Comparison of ENCODE assay signal across 7 mouse cellular contexts in genomic region chr4:129250759-129251481, GRCm38 (mm10). TPM values are rescaled to one million over a fixed set of nuclear protein-coding genes. Genes with fewer than 3 reads are reported as not detected.
DNase-seq lines count a peak whose midpoint lies in the region; ATAC-seq and TF ChIP-seq lines count a peak whose summit lies in the region.

No protein-coding gene starts in this region.

- peak overlapping the region; percentile 50 for H3K4me2 ChIP-seq in limb, embryonic 13.5 days (replicated peaks)
- peak overlapping the region; percentile 27 for H3K4me2 ChIP-seq in midbrain, embryonic 14.5 days (ENCODE audit: low read length)

- H3K27me3 ChIP-seq in MEL (ENCODE audit: control insufficient read depth in 1 of 2, insufficient read depth in 2 of 2, low read length in 2 of 2) = no peaks in the 10 kb centered on the region
- H3K27me3 ChIP-seq in hindbrain, embryonic 10.5 days (ENCODE audit: insufficient read depth, poor library complexity, severe bottlenecking) = peaks cover 79% of the 10 kb centered on the region
- H3K27me3 ChIP-seq in limb, embryonic 13.5 days = peaks cover 54% of the 10 kb centered on the region
- peaks cover 49% of the 10 kb centered on the region for H3K27me3 ChIP-seq in midbrain, embryonic 14.5 days (ENCODE audit: control insufficient read depth, insufficient read depth, low read length)

- peak; percentile 43 for DNase-seq in MEL (ENCODE audit: low read depth, low spot score)
- peak; percentile 34 for DNase-seq in brain, embryonic 14.5 days (ENCODE audit: low read depth)
- no peak for DNase-seq in hindbrain, embryonic 10.5 days (ENCODE audit: low spot score)
- no peak for DNase-seq in midbrain, embryonic 14.5 days
- DNase-seq in ovary, adult 18-20 months (ENCODE audit: low spot score) = no peak

- H3K9ac ChIP-seq in MEL (ENCODE audit: control insufficient read depth, low read depth, low read length, poor library complexity, severe bottlenecking) = peak overlapping the region; percentile 42
- H3K9ac ChIP-seq in limb, embryonic 13.5 days = peak overlapping the region; percentile 31; the same call in 1 of the 2 replicates
- no peak overlapping the region for H3K9ac ChIP-seq in midbrain, embryonic 14.5 days (replicated peaks; ENCODE audit: low read length)

- H3K4me3 ChIP-seq in MEL (ENCODE audit: control insufficient read depth in 1 of 2, insufficient read depth in 1 of 2, low read depth in 2 of 2, low read length in 2 of 2) = peak overlapping the region; percentile 28 to 54; a peak in 2 of 4 replicates
- peak overlapping the region; percentile 34 for H3K4me3 ChIP-seq in hindbrain, embryonic 10.5 days
- peak overlapping the region; percentile 8; the same call in 1 of the 2 replicates for H3K4me3 ChIP-seq in limb, embryonic 13.5 days
- H3K4me3 ChIP-seq in midbrain, embryonic 14.5 days (replicated peaks; ENCODE audit: low read depth, low read length) = no peak overlapping the region

- 0 out of 4 replicates have a peak, but pooled peaks of 1 of the 2 experiments have one; percentile 8 for TF ChIP-seq EP300 in MEL (IDR thresholded peaks at IDR 0.05; ENCODE audit: low read depth in 1 of 2, low read length in 2 of 2)

- no peak for TF ChIP-seq CTCF in MEL (IDR thresholded peaks at IDR 0.05 in 2 of 3, conservative IDR thresholded peaks at IDR 0.05 in 1 of 3; ENCODE audit: control insufficient read depth in 1 of 3, insufficient read depth in 1 of 3, low read depth in 2 of 3, low read length in 3 of 3, poor library complexity in 1 of 3, severe bottlenecking in 1 of 3)
- no peak for TF ChIP-seq CTCF in brain, embryonic 14.5 days (IDR thresholded peaks at IDR 0.05; ENCODE audit: borderline replicate concordance, extremely low read depth, insufficient read depth, insufficient read length)

- H3K9me3 ChIP-seq in MEL (replicated peaks; ENCODE audit: insufficient read depth, low read length) = no peaks in the 10 kb centered on the region
- H3K9me3 ChIP-seq in hindbrain, embryonic 10.5 days = no peaks in the 10 kb centered on the region
- H3K9me3 ChIP-seq in limb, embryonic 13.5 days = no peaks in the 10 kb centered on the region
- H3K9me3 ChIP-seq in midbrain, embryonic 14.5 days (ENCODE audit: control insufficient read depth, low read length) = no peaks in the 10 kb centered on the region

- no peak for TF ChIP-seq POLR2A in MEL (IDR thresholded peaks at IDR 0.05; ENCODE audit: control insufficient read depth in 1 of 2, insufficient read depth in 1 of 2, low read depth in 1 of 2, low read length in 2 of 2, poor library complexity in 1 of 2)
- no peak for TF ChIP-seq POLR2A in brain, embryonic 14.5 days (IDR thresholded peaks at IDR 0.05; ENCODE audit: borderline replicate concordance, extremely low read depth, insufficient read depth, insufficient read length, poor library complexity, severe bottlenecking)

- TF ChIP-seq RAD21 in MEL (IDR thresholded peaks at IDR 0.05; ENCODE audit: low read depth, low read length) = no peak

- H3K4me1 ChIP-seq in MEL (ENCODE audit: control insufficient read depth in 1 of 2, insufficient read depth in 2 of 2, low read length in 2 of 2) = peaks cover 11 to 37% of the 10 kb centered on the region in 2 experiments
- peaks cover 63% of the 10 kb centered on the region for H3K4me1 ChIP-seq in hindbrain, embryonic 10.5 days (replicated peaks)
- H3K4me1 ChIP-seq in limb, embryonic 13.5 days = peaks cover 28% of the 10 kb centered on the region
- peaks cover 12% of the 10 kb centered on the region for H3K4me1 ChIP-seq in midbrain, embryonic 14.5 days (ENCODE audit: control insufficient read depth, insufficient read depth, low read length)

- peaks cover 0 to 5% of the 10 kb centered on the region in 2 experiments; a peak in 1 of 4 replicates for H3K36me3 ChIP-seq in MEL (ENCODE audit: control insufficient read depth in 1 of 2, insufficient read depth in 2 of 2, low read length in 2 of 2)
- H3K36me3 ChIP-seq in hindbrain, embryonic 10.5 days = no peaks in the 10 kb centered on the region
- H3K36me3 ChIP-seq in limb, embryonic 13.5 days = no peaks in the 10 kb centered on the region
- H3K36me3 ChIP-seq in midbrain, embryonic 14.5 days (ENCODE audit: control insufficient read depth, insufficient read depth, low read length) = no peaks in the 10 kb centered on the region

- WGBS in hindbrain, embryonic 10.5 days = 9% methylated on average over 15 of the region's 15 CpGs
- 24% methylated on average over 15 of the region's 15 CpGs for WGBS in limb, embryonic 13.5 days
- WGBS in midbrain, embryonic 14.5 days = 13% methylated on average over 15 of the region's 15 CpGs

- no peaks in the 10 kb centered on the region for H3K79me2 ChIP-seq in MEL (ENCODE audit: control insufficient read depth, insufficient read depth, low read length, poor library complexity)

- H3K27ac ChIP-seq in MEL (ENCODE audit: control insufficient read depth, low read depth, low read length) = peak overlapping the region; percentile 8; the same call in 1 of the 2 replicates
- H3K27ac ChIP-seq in hindbrain, embryonic 10.5 days = peak overlapping the region; percentile 81
- no peak overlapping the region for H3K27ac ChIP-seq in limb, embryonic 13.5 days
- H3K27ac ChIP-seq in midbrain, embryonic 14.5 days (replicated peaks; ENCODE audit: low read depth, low read length) = no peak overlapping the region

- ATAC-seq in limb, embryonic 13.5 days (ENCODE audit: low FRiP score, low read depth) = no peak
- no peak for ATAC-seq in midbrain, embryonic 14.5 days (ENCODE audit: low FRiP score, low TSS enrichment)
- no peak for ATAC-seq in CD4-positive, CD25-positive, alpha-beta regulatory T cell, adult 4 months

TF ChIP-seq in MEL, 35 proteins besides CTCF, POLR2A, EP300 and RAD21:
- TF ChIP-seq CHD2 (IDR thresholded peaks at IDR 0.05; ENCODE audit: low read length) (no peak), GABPA (IDR thresholded peaks at IDR 0.05; ENCODE audit: low read depth, low read length) (no peak), USF2 (IDR thresholded peaks at IDR 0.05; ENCODE audit: borderline replicate concordance in 1 of 2, insufficient read depth in 1 of 2, low read depth in 1 of 2, low read length in 2 of 2) (no peak), USF1 (IDR thresholded peaks at IDR 0.05; ENCODE audit: low read depth, low read length) (peak; percentile 75), ELF1 (IDR thresholded peaks at IDR 0.05; ENCODE audit: low read depth, low read length) (0 out of 2 replicates have a peak, but pooled peaks have one; percentile 14)

RNA-seq across cellular contexts. Expression of gene C77080, which starts 10.3 kb away (rescaled TPM):
- total RNA-seq in MEL (2012; rRNA removed) = 0.92 and 1.3 TPM in 2 replicates
- 1 to 10 TPM in 1 of 2 experiments, not detected in 1; 6.9 TPM for polyA plus RNA-seq in MEL (2012; ENCODE audit: insufficient read depth in 1 of 2, insufficient read length in 2 of 2, low read depth in 1 of 2, low replicate concordance in 2 of 2, missing spikeins in 1 of 2)
- polyA plus RNA-seq in brain, embryonic 14.5 days (2012; rRNA removed) = 12.2 and 15.9 TPM in 2 replicates
- polyA plus RNA-seq in hindbrain, embryonic 10.5 days (2016; fragmentation: Nextera tagmentation; extraction: Ambion mirVana) = 3.0 and 3.7 TPM in 2 replicates
- polyA plus RNA-seq in limb, embryonic 13.5 days (2015; fragmentation: Nextera tagmentation; extraction: Ambion mirVana) = 6.1 and 7.9 TPM in 2 replicates
- 7.0 and 8.4 TPM in 2 replicates for polyA plus RNA-seq in midbrain, embryonic 14.5 days (2014; fragmentation: Nextera tagmentation; extraction: Ambion mirVana)
- under 1 TPM; 0.20 to 0.27 TPM for polyA plus RNA-seq in CD4-positive, CD25-positive, alpha-beta regulatory T cell, adult 4 months (2017; shearing (Covaris generic))

RNA-seq across cellular contexts. Expression of gene Sync, which starts 36.5 kb away (rescaled TPM):
- total RNA-seq in MEL (2012; rRNA removed) = 0.13 and 0.31 TPM in 2 replicates
- polyA plus RNA-seq in MEL (2012; ENCODE audit: insufficient read depth in 1 of 2, insufficient read length in 2 of 2, low read depth in 1 of 2, low replicate concordance in 2 of 2, missing spikeins in 1 of 2) = under 1 TPM in 1 of 2 experiments, not detected in 1; 0.43 TPM
- polyA plus RNA-seq in brain, embryonic 14.5 days (2012; rRNA removed) = 0.44 and 1.1 TPM in 2 replicates
- polyA plus RNA-seq in hindbrain, embryonic 10.5 days (2016; fragmentation: Nextera tagmentation; extraction: Ambion mirVana) = 0.37 and 0.63 TPM in 2 replicates
- polyA plus RNA-seq in limb, embryonic 13.5 days (2015; fragmentation: Nextera tagmentation; extraction: Ambion mirVana) = 3.3 TPM in 2 replicates
- polyA plus RNA-seq in midbrain, embryonic 14.5 days (2014; fragmentation: Nextera tagmentation; extraction: Ambion mirVana) = 0.34 and 0.54 TPM in 2 replicates
- under 1 TPM in 1 of 2 experiments, not detected in 1; 0.46 TPM for polyA plus RNA-seq in CD4-positive, CD25-positive, alpha-beta regulatory T cell, adult 4 months (2017; shearing (Covaris generic))

Comparison
In these comparisons a context has a peak if more than half of its experiments do, and no peak if none do; other contexts are left out.
1. DNase-seq: peak in MEL (single experiment) and brain, embryonic 14.5 days (single experiment); none in hindbrain, embryonic 10.5 days (single experiment), midbrain, embryonic 14.5 days (single experiment) and ovary, adult 18-20 months (single experiment).
2. H3K27ac ChIP-seq: peak in MEL (single experiment) and hindbrain, embryonic 10.5 days (single experiment); none in limb, embryonic 13.5 days (single experiment) and midbrain, embryonic 14.5 days (single experiment).